Mouse (Mus musculus): ENCODE measurements at regions not wholly inside any gene's neighbourhood (a gene's known extent, or its start where the extent isn't known, plus 50 kb on each side); places are given as distances from the start of the nearest gene placed in this dataset.
"Not testable (repeated sequence)": the region's sequence is repeated elsewhere in the genome, so short reads cannot be mapped to it uniquely, and the experiment has no call there.

DNA sequence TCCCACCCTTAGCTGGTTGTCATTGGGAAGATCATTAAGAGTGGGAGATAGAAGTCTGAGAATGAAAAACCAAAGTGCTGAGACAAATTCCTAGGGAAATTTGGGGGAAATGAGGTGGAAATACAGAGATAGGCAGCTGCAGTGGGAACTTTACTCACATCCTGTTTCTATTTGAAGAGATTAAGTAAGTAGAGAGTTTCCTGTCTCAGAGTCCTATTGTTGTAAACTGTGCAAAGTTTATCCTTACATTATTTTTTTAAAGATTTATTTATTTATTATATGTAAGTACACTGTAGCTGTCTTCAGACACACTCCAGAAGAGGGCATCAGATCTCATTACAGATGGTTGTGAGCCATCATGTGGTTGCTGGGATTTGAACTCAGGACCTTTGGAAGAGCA, 126.0 kb upstream of the Rxfp2 start:
- intact Hi-C loops (cut with DNase I); DNase-seq (ENCODE audit: low spot score in 2 of 2): not testable (repeated sequence)

DNA sequence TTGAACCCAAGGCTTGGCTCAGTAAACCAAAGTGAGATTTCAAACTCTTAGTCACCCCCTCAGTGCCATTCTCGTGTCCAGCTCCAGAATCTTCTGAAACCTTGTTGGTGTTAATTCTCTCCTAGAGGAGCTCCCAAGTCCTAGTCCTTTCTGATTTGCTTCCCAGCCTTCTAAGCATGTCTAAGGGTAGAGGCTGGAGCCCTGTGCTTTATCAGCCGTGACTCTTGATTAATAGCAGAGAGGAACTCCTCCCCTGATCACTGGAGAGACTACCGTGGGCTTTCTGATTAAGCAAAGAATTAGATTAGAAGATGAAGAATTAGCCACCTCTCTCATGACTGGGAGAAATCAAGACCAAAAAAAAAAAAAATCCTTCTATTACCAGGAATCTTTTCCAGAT, 111.5 kb upstream of the Rxfp2 start:
- intact Hi-C loops (cut with DNase I): no loop called here
- no peak for DNase-seq (ENCODE audit: low spot score in 2 of 2)

DNA sequence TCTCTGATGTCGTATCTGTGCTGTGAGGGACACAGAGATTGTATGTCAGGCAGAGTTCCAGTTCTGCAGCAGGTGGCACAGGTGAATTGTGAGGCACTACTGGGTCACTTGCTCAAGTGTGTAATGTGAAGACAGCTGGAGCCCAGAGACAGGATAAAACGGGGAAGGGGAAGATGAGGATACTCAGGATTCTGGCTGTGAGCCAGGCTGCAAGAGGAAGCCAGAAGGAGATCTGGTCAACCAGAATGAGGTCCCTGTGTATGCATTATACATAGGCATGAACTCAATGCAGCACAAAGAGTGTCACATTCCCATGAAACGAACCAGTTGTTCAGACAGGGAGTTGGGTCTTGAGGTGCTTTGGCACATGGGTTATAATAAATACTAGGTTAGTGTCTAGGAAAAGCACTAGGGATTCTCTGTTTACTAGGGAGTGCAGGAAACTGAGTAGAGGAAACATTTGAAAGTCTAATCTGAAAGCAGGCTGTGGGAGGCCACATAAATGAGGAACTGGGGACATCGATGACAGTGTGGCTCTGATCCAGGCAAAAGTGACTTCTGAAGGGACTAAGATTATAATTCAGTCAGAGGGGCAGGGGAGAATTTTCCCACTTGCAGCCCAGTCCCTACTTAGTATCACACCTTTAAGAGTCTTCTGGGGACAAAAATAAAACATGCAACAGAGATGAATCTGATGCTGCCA, 109.9 kb upstream of the Rxfp2 start:
- intact Hi-C loops (cut with DNase I): no loop called here
- no peak for DNase-seq (ENCODE audit: low spot score in 2 of 2)

GRCm38 (mm10) chr5:149909108-149909739, 109.3 kb upstream of the Rxfp2 start:
- intact Hi-C loops (cut with DNase I): no loop called here
- DNase-seq (ENCODE audit: low spot score in 2 of 2): no peak

GRCm38 (mm10) chr5:149909971-149910370, 108.5 kb upstream of the Rxfp2 start:
- DNase-seq (ENCODE audit: low spot score in 2 of 2): no peak

DNA sequence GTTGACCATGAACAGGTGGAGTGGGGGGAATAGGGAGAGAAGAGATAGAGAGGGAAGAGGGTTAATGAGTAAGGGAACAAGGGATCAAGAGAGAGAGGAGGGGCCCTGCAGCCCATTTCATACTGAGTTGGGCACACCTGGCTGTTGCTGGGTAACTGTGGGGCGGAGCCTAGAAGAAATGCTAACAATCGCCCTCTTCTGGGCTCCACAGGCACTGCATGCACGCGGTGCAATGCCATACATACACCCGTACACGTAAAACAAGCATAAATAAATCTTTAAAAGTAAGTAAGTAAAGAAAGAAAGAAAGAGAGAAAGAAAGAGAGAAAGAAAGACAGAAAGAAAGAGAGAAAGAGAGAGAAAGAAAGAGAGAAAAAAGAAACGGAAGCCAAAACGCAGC, 106.5 kb upstream of the Rxfp2 start:
- DNase-seq (ENCODE audit: low spot score in 2 of 2): no peak
- intact Hi-C loops (cut with DNase I): no loop called here

More at GRCm38 (mm10) chr5:149909971-149910370, 108.5 kb upstream of the Rxfp2 start:
- intact Hi-C loops (cut with DNase I): no loop called here

GRCm38 (mm10) chr5:149915761-149916160, 102.7 kb upstream of the Rxfp2 start:
- DNase-seq (ENCODE audit: low spot score in 2 of 2): no peak
- intact Hi-C loops (cut with DNase I): loop anchor here (5.0 kb wide), 1 partner anchor 107 kb away; no protein-coding TSS in a partner anchor

DNA sequence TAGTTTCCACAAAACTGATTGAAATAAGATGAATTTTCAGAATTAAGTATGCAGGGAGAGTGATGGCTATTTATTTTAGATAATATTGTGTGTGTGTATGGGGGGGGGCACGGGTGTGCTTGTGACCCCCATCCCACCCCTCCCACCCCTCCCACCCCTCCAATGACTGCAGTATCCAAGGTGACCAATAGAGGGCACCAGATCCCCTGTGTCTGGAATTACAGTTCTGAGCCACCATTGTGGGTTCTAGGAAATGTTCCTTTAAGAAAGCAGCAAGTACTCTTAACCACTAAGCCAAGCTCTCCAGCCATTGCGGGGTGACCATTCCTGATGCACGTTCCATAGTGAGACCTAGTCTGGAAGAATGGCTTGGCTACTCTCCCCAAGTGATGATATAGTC, 101.1 kb upstream of the Rxfp2 start:
- no peak for DNase-seq (ENCODE audit: low spot score in 2 of 2)
- intact Hi-C loops (cut with DNase I): loop anchor here (5.0 kb wide), 1 partner anchor 105 kb away; no protein-coding TSS in a partner anchor

- intact Hi-C loops (cut with DNase I): loop anchor here (5.0 kb wide), 1 partner anchor 103 kb away; no protein-coding TSS in a partner anchor
- DNase-seq (ENCODE audit: low spot score in 2 of 2): no peak
These were observed 99.4 kb upstream of the Rxfp2 start for GRCm38 (mm10) chr5:149919097-149919496.

DNA sequence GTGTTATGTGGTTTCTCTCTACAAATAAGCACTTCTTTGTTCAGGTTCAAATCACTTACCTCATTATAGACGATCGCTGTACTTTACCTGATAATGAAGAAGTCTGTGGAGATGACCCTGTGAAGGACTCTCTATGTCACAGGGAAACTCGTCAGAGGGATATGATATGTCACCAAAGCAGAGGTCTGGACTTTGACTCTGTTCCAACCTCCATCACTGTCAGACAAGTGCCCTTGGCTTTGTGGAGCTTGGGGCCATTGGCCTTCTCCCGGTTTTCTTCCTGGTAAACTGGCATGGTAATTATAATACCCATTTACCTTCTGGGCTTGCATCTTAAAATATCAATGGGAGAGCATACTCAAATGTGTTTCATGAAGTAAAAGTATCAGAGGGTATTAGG, 98.1 kb upstream of the Rxfp2 start:
- intact Hi-C loops (cut with DNase I): no loop called here
- no peak for DNase-seq (ENCODE audit: low spot score in 2 of 2)

- intact Hi-C loops (cut with DNase I): no loop called here
- no peak for DNase-seq (ENCODE audit: low spot score in 2 of 2)
These were observed 94.0 kb upstream of the Rxfp2 start for GRCm38 (mm10) chr5:149924501-149924900.

GRCm38 (mm10) chr5:149926786-149927185, 91.7 kb upstream of the Rxfp2 start:
- intact Hi-C loops (cut with DNase I): loop anchor here (2.0 kb wide), 1 partner anchor 98 kb away; no protein-coding TSS in a partner anchor
- peak; percentile 23 to 85 for DNase-seq (ENCODE audit: low spot score in 2 of 2)

GRCm38 (mm10) chr5:149931574-149932161, 86.8 kb upstream of the Rxfp2 start:
- no peak for DNase-seq (ENCODE audit: low spot score in 2 of 2)
- intact Hi-C loops (cut with DNase I): no loop called here

GRCm38 (mm10) chr5:149932220-149932619, 86.3 kb upstream of the Rxfp2 start:
- intact Hi-C loops (cut with DNase I): no loop called here
- DNase-seq (ENCODE audit: low spot score in 2 of 2): no peak

GRCm38 (mm10) chr5:149945651-149946050, 72.8 kb upstream of the Rxfp2 start:
- intact Hi-C loops (cut with DNase I): no loop called here
- DNase-seq (ENCODE audit: low spot score in 2 of 2): no peak

GRCm38 (mm10) chr5:149947491-149947890, 71.0 kb upstream of the Rxfp2 start:
- DNase-seq (ENCODE audit: low spot score in 2 of 2): no peak
- intact Hi-C loops (cut with DNase I): no loop called here

DNA sequence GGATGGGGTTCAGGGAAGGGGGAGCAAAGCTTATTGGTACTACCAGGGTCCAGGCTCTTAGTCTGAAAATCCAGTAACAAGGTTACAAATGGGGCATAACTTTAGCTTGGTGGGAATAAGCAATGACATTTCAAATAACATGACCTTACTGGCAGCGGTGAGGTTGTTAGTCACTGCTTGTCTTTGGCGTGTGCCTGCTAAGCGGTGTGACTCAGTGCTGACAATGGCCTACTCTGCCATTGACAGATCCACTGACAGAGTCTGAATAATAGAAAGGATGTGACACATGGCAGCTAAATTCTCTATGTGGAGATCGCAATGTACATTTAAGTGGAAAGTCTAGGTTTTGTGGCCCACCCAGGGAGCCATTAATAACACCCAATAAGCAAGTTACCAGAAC, 61.5 kb upstream of the Rxfp2 start:
- intact Hi-C loops (cut with DNase I): no loop called here
- DNase-seq (ENCODE audit: low spot score in 2 of 2): no peak

GRCm38 (mm10) chr5:149961178-149961577, 57.3 kb upstream of the Rxfp2 start:
- intact Hi-C loops (cut with DNase I): no loop called here
- no peak for DNase-seq (ENCODE audit: low spot score in 2 of 2)

GRCm38 (mm10) chr5:149964748-149965147, 53.7 kb upstream of the Rxfp2 start:
- peak; percentile 45 to 60 for DNase-seq (ENCODE audit: low spot score in 2 of 2)
- intact Hi-C loops (cut with DNase I): no loop called here

Measured in left cerebral cortex, postnatal 25 days (tissue).